Mouse (Mus musculus) olfactory bulb, adult 2 months (tissue): ENCODE results near the gene Negr1. TPM values are rescaled to one million over a fixed set of nuclear protein-coding genes. Genes with fewer than 3 reads are reported as not detected.

ENCODE experiments used
- H3K27ac ChIP-seq: fragments of 200-500 bp; 2 replicates; pipeline ENCODE4 v1.5.1; 2012; ENCODE audit warnings: low read depth, low read length; ENCODE audit not compliant: insufficient read depth
- H3K4me1 ChIP-seq: fragments of 200-500 bp; 2 replicates; pipeline ENCODE4 v1.6.1; 2012; ENCODE audit warnings: low read length; ENCODE audit not compliant: control insufficient read depth, insufficient read depth
- H3K4me3 ChIP-seq: fragments of 200-500 bp; 2 replicates; pipeline ENCODE4 v1.5.1; 2012; ENCODE audit warnings: mild to moderate bottlenecking, low read depth, low read length, moderate library complexity; ENCODE audit not compliant: insufficient read depth
- CTCF ChIP-seq: fragments of 200-500 bp; IDR thresholded peaks from 2 replicates; pipeline ENCODE4 v1.5.1; 2012; ENCODE audit warnings: low read depth, mild to moderate bottlenecking, low read length, moderate library complexity; ENCODE audit not compliant: insufficient read depth
- POLR2A ChIP-seq: fragments of 200-500 bp; IDR thresholded peaks from 2 replicates; pipeline ENCODE4 v1.6.1; 2012; ENCODE audit warnings: mild to moderate bottlenecking, low read depth, low read length, moderate library complexity; ENCODE audit not compliant: insufficient read depth
- WGBS: fragments of 180-500 bp; shearing (Covaris S2); methylation state at CpG from one replicate; pipeline ENCODE4 v1.1.7; 2018; 5-methylcytosine and 5-hydroxymethylcytosine counted together
- polyA plus RNA-seq: library from polyadenylated mRNA; stranded (reverse); fragments of >200 nt; gene quantifications from 2 replicates; pipeline ENCODE4 v1.2.4, GENCODE M21; 2012; ENCODE audit warnings: low replicate concordance; ENCODE audit not compliant: missing spikeins, insufficient read depth, insufficient read length

Gene Negr1
- polyA plus RNA-seq, 1 experiment = 504 TPM

DNA sequence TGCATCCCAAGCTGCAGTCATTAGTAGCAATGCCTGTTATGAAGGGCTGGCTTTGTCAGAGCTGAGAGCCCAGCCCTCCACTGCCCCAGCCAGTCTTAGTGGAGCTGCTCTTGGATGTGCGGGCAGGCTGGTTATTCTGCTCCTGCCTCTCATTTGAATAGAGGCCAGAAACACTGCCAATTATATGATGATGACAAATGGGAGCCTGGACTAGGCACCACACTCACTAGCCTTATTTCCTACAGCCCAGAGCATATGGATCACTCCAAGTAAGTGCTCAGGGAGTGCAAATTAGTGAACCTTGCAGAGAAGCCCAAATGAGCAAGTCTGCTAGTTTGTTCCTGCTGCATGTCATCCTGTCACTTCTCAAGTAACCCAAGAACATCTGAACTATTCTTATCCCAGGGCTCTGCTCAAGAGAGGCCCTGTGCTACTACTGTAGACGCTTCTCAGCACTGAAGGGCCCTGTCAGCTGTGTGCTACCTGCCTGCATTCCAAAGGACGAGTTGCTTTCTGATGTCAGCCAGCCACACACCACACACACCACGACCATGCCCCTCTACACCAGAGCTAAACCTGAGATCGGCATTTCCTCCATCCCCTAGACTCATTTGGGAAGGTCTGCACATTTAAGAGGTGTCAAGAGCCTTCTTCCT is 553.6 kb downstream of the Negr1 start:
- H3K4me1 ChIP-seq = peaks cover 8% of the 10 kb centered on the region
- TF ChIP-seq CTCF (no peak), POLR2A (no peak)
- no peak overlapping the region for H3K4me3 ChIP-seq
- 49% methylated on average over 5 of the region's 5 CpGs for WGBS
- peak overlapping the region; percentile 67 for H3K27ac ChIP-seq

DNA sequence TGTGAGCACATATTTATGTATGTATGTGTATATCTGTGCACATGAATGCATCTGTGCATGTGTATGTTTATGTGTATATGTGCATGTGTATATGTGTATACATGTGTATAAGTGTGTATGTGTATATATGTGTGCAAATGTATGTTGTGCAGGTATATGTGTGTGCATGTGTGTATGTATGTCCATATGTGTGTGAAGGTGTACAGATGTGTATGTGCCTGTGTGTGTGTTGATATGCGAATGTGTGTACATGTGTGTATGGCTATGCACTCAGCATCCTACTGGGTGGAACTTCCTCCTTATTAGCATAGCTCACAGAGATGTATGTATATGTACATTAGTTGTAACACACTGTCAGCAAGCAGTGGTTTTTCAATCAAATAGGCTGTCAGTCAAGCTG is 554.4 kb downstream of the Negr1 start:
- TF ChIP-seq CTCF (no peak), POLR2A (no peak)
- Histone ChIP-seq H3K4me1 (peaks cover 8% of the 10 kb centered on the region), H3K27ac (no peak overlapping the region), H3K4me3 (no peak overlapping the region)
- WGBS = 94% methylated on average over 1 of the region's 1 CpGs

DNA sequence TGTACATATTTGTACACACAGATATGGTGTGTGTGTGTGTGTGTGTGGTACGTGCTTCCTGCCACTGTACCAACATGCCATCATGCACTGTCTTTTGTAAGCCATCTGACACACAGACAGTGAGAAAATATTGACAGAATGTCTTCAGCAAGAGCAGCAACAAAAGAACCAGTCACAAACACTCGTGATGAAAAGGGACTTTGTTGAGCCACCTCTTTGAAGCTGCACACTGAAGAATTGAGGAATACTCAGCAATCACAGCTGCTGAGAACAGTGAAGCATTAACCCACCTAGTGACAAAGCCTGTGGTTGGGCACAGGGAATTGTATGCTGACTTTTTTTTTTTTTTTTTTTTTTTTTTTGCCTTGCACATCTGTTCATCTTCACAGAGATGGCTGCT is 558.3 kb downstream of the Negr1 start:
- Histone ChIP-seq H3K4me1 (peaks cover 5% of the 10 kb centered on the region), H3K4me3 (no peak overlapping the region), H3K27ac (no peak overlapping the region)
- TF ChIP-seq POLR2A (no peak), CTCF (no peak)
- WGBS = 62% methylated on average over 2 of the region's 2 CpGs

DNA sequence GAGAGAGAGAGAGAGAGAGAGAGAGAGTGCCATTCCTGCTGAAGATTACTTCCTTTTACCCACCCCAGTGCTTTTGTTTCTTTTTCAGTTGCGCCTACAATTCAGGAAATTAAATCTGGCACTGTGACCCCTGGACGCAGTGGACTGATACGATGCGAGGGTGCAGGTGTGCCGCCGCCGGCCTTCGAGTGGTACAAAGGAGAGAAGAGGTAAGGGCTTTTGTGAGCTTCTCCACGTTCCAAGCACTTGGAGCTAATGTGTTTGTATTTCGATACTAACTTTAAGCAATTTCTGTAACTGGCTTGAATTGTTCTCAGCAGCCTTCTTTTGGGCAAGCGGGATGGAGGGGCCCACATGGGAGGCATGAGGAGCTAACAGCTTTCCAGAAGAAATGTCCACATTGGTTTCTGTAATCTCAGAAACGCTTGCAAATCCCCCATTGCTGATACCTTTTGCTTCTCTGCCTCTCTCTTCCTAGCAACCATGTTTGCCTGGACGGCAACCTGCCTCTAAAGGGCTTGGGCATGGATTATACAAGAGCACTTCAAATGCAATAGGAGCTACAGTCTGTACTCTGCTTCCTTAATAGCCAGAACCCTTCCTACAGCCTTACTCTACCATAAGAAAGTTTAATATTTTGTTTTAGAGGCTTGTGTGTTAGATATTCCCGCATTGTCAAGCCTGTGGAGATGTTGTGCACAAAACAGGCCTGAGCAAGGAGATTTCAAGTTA is 584.7 kb downstream of the Negr1 start:
- H3K27ac ChIP-seq = no peak overlapping the region
- no peaks in the 10 kb centered on the region for H3K4me1 ChIP-seq
- H3K4me3 ChIP-seq = no peak overlapping the region
- 91% methylated on average over 14 of the region's 14 CpGs for WGBS
- TF ChIP-seq CTCF (no peak), POLR2A (no peak)

DNA sequence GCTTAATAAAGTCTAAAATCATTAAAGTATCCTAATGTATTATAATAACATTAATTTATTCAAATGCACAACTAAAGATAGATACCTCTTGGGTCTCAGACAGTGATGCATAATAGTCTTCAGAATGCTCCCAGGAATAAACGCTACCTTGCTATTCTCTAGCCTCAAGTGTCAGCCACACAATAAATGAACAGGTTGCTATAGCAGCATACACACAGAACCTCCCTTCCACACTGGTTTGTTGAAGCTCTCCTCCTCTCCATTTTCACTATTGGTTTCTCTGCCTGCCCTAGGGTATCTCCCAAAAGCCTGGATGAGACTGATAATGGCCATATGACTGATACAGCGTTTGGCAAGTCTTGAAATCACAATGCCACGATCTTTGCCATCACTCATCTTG is 593.3 kb downstream of the Negr1 start:
- H3K27ac ChIP-seq = no peak overlapping the region

DNA sequence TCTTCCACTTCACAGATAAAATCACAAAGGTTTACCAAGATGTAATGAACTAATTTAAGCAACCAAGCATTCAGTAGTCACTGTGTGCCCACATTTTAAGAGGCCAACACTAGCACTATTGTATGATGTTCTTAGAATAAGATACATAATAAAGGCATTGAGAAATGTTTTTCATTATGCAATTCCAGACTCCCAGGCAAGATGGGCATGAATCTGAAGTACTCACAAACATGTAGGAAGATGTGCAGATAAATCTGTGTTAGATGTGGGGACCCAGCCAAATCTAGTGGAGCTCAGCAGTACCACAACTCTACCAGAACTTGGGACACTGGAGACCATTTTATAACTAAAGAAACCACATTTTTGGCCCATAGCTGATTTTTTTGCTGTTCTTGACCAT is 593.9 kb downstream of the Negr1 start:
- no peak for TF ChIP-seq POLR2A
- Histone ChIP-seq H3K4me1 (no peaks in the 10 kb centered on the region), H3K27ac (no peak overlapping the region), H3K4me3 (no peak overlapping the region)

More for the DNA sequence above, 593.3 kb downstream of the Negr1 start:
- WGBS = 83% methylated on average over 3 of the region's 3 CpGs
- H3K4me1 ChIP-seq = no peaks in the 10 kb centered on the region
- no peak overlapping the region for H3K4me3 ChIP-seq
- TF ChIP-seq POLR2A (no peak), CTCF (no peak)

DNA sequence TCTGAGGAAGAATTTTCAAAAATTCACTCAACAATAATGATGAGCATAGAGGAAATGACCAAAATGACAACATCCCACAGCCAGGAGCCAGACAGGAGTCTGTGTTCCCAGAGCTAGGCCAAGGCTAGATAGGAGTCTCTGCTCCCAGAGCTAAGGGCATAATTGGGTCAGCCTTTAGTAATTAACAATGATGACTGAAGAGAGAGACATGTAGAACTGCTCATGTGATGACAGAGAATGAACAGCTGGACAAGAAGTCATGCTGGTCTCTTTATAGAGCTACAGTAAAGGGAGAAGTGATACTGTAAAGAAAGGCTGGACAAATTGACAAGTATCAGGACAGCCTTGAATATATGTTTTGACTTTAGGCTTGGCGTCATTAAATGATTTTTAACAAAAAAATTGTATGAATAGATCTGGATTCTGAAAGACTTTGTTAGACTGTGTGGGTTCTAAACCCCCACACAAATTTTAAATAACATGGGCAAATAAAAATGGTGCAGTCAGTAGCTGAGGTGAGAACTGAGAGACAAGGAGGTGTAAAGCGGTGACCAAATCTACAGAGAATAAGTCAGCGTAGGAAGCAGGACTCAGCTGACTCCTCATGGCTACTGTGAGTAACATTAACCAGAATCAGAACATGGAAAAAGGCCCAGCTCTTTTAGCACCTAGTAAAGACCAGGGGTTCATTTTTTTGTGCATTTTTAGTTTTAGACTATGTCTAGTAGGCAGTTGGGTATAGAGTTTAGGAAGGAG is 603.4 kb downstream of the Negr1 start:
- TF ChIP-seq CTCF (no peak), POLR2A (no peak)
- no peaks in the 10 kb centered on the region for H3K4me1 ChIP-seq
- H3K4me3 ChIP-seq = no peak overlapping the region
- 91% methylated on average over 3 of the region's 3 CpGs for WGBS
- no peak overlapping the region for H3K27ac ChIP-seq

DNA sequence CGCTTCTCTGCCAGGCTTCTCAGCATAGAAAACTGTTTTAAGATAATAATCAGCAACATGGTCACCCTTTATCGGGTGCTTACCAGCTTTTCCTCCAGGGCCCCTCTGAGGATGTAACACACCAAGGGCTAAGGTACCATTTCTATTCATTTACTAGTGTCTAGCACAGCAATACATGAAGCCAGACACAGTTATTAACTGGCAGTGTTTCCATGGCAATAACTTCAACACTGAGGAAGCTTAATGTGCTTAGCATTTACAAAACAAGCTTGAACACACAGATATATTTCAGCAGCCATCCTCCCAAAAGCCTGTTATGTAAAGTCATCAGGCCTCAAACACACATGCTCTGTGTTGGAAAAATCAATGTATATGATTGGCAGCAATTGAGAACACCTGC is 620.4 kb downstream of the Negr1 start:
- H3K4me3 ChIP-seq = no peak overlapping the region
- TF ChIP-seq CTCF (no peak), POLR2A (no peak)
- 38% methylated on average over 2 of the region's 2 CpGs for WGBS
- H3K4me1 ChIP-seq = no peaks in the 10 kb centered on the region
- peak overlapping the region; percentile 46 for H3K27ac ChIP-seq
